Mouse (Mus musculus) neural tube, embryonic 12.5 days (tissue): ENCODE measurements around the gene Plod3. TPM values are rescaled to one million over a fixed set of nuclear protein-coding genes. Genes with fewer than 3 reads are reported as not detected.

Experiments used
- ATAC-seq: fragments of 200-750 bp; cut with Nextera tagmentation; 2 replicates; pipeline ENCODE4 v1.8.0; 2017; ENCODE audit warnings: low read depth, mild to moderate bottlenecking, moderate TSS enrichment, moderate library complexity; ENCODE audit not compliant: low FRiP score
- H3K27ac ChIP-seq: fragments of 300-500 bp; sonication (generic); 2 replicates; pipeline ENCODE4 v1.5.1; 2016
- H3K27me3 ChIP-seq: fragments of 300-500 bp; sonication (generic); replicated peaks from 2 replicates; pipeline ENCODE4 v1.6.1; 2016; ENCODE audit warnings: mild to moderate bottlenecking
- H3K36me3 ChIP-seq: fragments of 300-500 bp; sonication (generic); 2 replicates; pipeline ENCODE4 v1.6.1; 2016; ENCODE audit warnings: mild to moderate bottlenecking
- H3K4me1 ChIP-seq: fragments of 300-500 bp; sonication (generic); 2 replicates; pipeline ENCODE4 v1.6.1; 2016
- H3K4me2 ChIP-seq: fragments of 300-500 bp; sonication (generic); replicated peaks from 2 replicates; pipeline ENCODE4 v1.6.1; 2016; ENCODE audit warnings: mild to moderate bottlenecking
- H3K4me3 ChIP-seq: fragments of 300-500 bp; sonication (generic); 2 replicates; pipeline ENCODE4 v1.5.1; 2016
- H3K9ac ChIP-seq: fragments of 300-500 bp; sonication (generic); 2 replicates; pipeline ENCODE4 v1.6.1; 2016; ENCODE audit warnings: mild to moderate bottlenecking
- H3K9me3 ChIP-seq: fragments of 300-500 bp; sonication (generic); 2 replicates; pipeline ENCODE4 v1.6.1; 2016; ENCODE audit warnings: mild to moderate bottlenecking
- WGBS: fragments of 180-500 bp; shearing (Covaris S2); methylation state at CpG from one replicate; pipeline ENCODE4 v1.1.7; 2016; 5-methylcytosine and 5-hydroxymethylcytosine counted together
- polyA plus RNA-seq: library from polyadenylated mRNA; unstranded; fragments of >200 nt; fragmentation: Nextera tagmentation; extraction: Ambion mirVana; gene quantifications from 2 replicates; pipeline ENCODE4 v1.2.1, GENCODE M21; 2016

The Plod3 gene
- polyA plus RNA-seq, 1 experiment from 2014 or later = 39.8 TPM

DNA sequence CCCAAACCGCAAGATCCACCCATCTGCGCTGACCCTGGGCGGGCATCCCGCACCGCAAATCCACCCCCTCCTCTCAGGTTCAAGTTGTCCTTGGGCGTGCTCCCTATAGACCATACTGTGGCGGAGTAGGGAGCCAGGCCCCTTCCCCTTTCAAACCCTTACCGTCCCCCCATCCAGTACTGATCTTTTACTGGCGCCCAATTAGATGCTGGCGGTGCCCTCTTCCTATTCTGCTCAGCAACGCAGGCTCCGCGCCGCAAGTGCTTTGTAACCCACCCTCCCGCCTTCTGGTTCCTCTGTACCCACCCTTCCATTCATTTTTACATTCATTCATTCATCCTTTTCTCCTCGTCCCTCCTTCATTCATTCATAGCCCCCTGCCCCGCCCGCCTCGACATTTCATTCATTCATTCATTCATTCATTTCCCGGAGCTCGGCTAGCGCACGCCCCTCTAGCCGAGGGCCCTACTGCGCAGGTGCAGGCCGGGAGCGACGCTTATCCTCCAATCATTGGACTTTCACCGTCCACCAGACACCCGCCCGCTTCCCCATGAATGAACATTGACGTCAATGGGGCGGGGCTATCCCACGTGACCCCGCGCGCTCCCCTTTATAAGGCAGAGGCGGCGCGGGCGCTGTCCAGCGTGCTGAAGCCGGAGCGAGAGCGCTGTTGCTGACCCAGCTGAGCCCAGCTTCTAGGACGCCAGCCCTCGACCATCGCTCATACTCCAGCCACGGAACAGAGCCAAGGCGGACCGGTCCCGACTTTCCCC is 43.0 kb downstream of the Plod3 start:
- peaks cover 73% of the 10 kb centered on the region for H3K27me3 ChIP-seq
- ATAC-seq = peak; percentile 68
- H3K4me2 ChIP-seq = peak overlapping the region; percentile 98
- H3K9me3 ChIP-seq = no peaks in the 10 kb centered on the region
- no peaks in the 10 kb centered on the region for H3K36me3 ChIP-seq
- peaks cover 36% of the 10 kb centered on the region for H3K4me1 ChIP-seq
- 0 out of 2 replicates have a peak overlapping the region, but pooled peaks have one; percentile 21 for H3K9ac ChIP-seq
- no peak overlapping the region for H3K27ac ChIP-seq
- peak overlapping the region; percentile 35 for H3K4me3 ChIP-seq
- under 1% methylated on average over 52 of the region's 52 CpGs for WGBS

GRCm38 (mm10) chr5:137030416-137030810 is 43.6 kb downstream of the Plod3 start:
- Histone ChIP-seq H3K9ac (0 out of 2 replicates have a peak overlapping the region, but pooled peaks have one; percentile 21), H3K4me3 (peak overlapping the region; percentile 35), H3K4me1 (peaks cover 36% of the 10 kb centered on the region), H3K27ac (no peak overlapping the region), H3K9me3 (no peaks in the 10 kb centered on the region), H3K4me2 (peak overlapping the region; percentile 98), H3K36me3 (peaks cover 1% of the 10 kb centered on the region; the same call in 1 of the 2 replicates), H3K27me3 (peaks cover 69% of the 10 kb centered on the region)
- ATAC-seq = no peak
- WGBS = 9% methylated on average over 22 of the region's 22 CpGs

DNA sequence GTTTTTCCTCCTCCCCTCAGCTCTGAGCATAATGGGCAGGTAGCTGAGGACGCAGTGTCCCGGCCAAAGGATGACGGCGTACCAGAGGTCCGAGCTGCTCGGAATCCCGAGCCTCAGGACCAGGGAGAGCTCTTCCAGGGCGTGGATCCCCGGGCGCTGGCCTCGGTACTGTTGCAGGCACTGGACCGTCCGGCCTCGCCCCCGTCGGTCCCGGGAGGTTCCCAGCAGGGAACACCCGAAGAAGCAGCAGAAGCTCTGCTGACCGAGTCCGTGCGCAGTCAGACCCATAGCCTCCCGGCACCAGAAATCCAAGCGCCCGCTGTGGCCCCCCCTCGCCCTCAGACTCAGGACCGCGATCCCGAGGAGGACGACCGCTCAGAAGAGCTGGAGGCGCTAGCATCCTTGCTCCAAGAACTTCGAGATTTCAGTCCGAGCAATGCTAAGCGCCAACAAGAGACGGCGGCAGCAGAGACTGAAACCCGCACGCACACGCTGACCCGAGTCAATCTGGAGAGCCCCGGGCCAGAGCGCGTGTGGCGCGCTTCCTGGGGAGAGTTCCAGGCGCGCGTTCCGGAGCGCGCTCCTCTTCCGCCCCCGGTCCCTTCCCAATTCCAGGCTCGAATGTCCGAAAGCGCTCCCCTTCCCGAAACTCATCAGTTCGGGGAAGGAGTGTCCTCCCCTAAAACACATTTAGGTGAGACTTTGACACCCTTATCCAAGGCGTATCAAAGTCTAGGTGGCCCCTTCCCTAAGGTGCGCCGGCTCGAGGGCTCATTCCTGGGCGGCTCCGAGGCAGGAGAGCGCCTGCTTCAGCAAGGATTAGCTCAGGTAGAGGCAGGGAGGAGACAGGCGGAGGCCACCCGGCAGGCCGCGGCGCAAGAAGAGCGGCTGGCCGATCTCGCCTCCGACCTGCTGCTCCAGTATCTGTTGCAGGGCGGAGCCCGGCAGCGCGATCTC is 44.5 kb downstream of the Plod3 start:
- H3K27me3 ChIP-seq = peaks cover 59% of the 10 kb centered on the region
- peak overlapping the region; percentile 98 for H3K4me2 ChIP-seq
- WGBS = under 1% methylated on average over 78 of the region's 78 CpGs
- no peak for ATAC-seq
- peaks cover 36% of the 10 kb centered on the region for H3K4me1 ChIP-seq
- no peaks in the 10 kb centered on the region for H3K9me3 ChIP-seq
- H3K36me3 ChIP-seq = peaks cover 11% of the 10 kb centered on the region
- no peak overlapping the region for H3K27ac ChIP-seq
- H3K9ac ChIP-seq = peak overlapping the region; percentile 45
- H3K4me3 ChIP-seq = peak overlapping the region; percentile 40

DNA sequence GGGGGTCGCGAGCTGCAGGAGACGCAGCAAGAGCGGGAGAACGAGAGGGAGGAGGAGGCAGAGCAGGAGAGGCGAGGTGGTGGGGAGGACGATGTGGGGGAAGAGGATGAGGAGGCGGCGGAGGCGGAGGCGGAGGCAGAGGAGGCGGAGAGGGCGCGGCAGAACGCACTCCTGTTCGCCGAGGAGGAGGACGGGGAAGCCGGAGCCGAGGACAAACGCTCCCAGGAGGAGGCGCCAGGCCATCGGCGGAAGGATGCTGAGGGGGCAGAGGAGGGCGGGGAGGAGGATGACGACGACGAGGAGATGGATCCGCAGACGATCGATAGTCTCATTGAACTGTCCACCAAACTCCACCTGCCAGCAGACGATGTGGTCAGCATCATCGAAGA is 45.2 kb downstream of the Plod3 start:
- ATAC-seq = no peak; the same call in 1 of the 2 replicates
- Histone ChIP-seq H3K36me3 (peaks cover 17% of the 10 kb centered on the region), H3K4me1 (peaks cover 36% of the 10 kb centered on the region), H3K9me3 (no peaks in the 10 kb centered on the region), H3K4me3 (peak overlapping the region; percentile 40), H3K27me3 (peaks cover 53% of the 10 kb centered on the region), H3K9ac (peak overlapping the region; percentile 45), H3K4me2 (peak overlapping the region; percentile 98), H3K27ac (no peak overlapping the region)
- WGBS = under 1% methylated on average over 32 of the region's 33 CpGs

GRCm38 (mm10) chr5:137032641-137033074 is 45.8 kb downstream of the Plod3 start:
- peak overlapping the region; percentile 40 for H3K4me3 ChIP-seq
- peak; percentile 74 for ATAC-seq
- WGBS = under 1% methylated on average over 48 of the region's 49 CpGs
- peaks cover 36% of the 10 kb centered on the region for H3K4me1 ChIP-seq
- H3K9ac ChIP-seq = peak overlapping the region; percentile 45
- no peaks in the 10 kb centered on the region for H3K9me3 ChIP-seq
- peaks cover 24% of the 10 kb centered on the region for H3K36me3 ChIP-seq
- no peak overlapping the region for H3K27ac ChIP-seq
- H3K4me2 ChIP-seq = peak overlapping the region; percentile 98
- H3K27me3 ChIP-seq = peaks cover 48% of the 10 kb centered on the region

GRCm38 (mm10) chr5:137036211-137036610 is 49.4 kb downstream of the Plod3 start:
- H3K27me3 ChIP-seq = peaks cover 14% of the 10 kb centered on the region
- peaks cover 14% of the 10 kb centered on the region for H3K4me1 ChIP-seq
- no peak overlapping the region for H3K9ac ChIP-seq
- H3K4me3 ChIP-seq = no peak overlapping the region
- ATAC-seq = no peak
- no peaks in the 10 kb centered on the region for H3K9me3 ChIP-seq
- H3K36me3 ChIP-seq = peaks cover 56% of the 10 kb centered on the region
- 84% methylated on average over 13 of the region's 13 CpGs for WGBS
- no peak overlapping the region for H3K27ac ChIP-seq
- H3K4me2 ChIP-seq = no peak overlapping the region

- no peaks in the 10 kb centered on the region for H3K9me3 ChIP-seq
- no peaks in the 10 kb centered on the region; the same call in 1 of the 2 replicates for H3K27me3 ChIP-seq
- H3K4me2 ChIP-seq = no peak overlapping the region
- WGBS = 95% methylated on average over 10 of the region's 10 CpGs
- ATAC-seq = no peak
- H3K9ac ChIP-seq = no peak overlapping the region
- no peak overlapping the region for H3K4me3 ChIP-seq
- peaks cover 74% of the 10 kb centered on the region for H3K36me3 ChIP-seq
- H3K27ac ChIP-seq = no peak overlapping the region
- H3K4me1 ChIP-seq = peaks cover under 1% of the 10 kb centered on the region
Observed at GRCm38 (mm10) chr5:137039453-137039852, 52.6 kb downstream of the Plod3 start.

- H3K4me2 ChIP-seq = no peak overlapping the region
- no peak overlapping the region for H3K9ac ChIP-seq
- H3K4me3 ChIP-seq = no peak overlapping the region
- no peak overlapping the region for H3K27ac ChIP-seq
- H3K4me1 ChIP-seq = peaks cover 13% of the 10 kb centered on the region
- no peaks in the 10 kb centered on the region for H3K9me3 ChIP-seq
- H3K36me3 ChIP-seq = peaks cover 62% of the 10 kb centered on the region
- no peaks in the 10 kb centered on the region for H3K27me3 ChIP-seq
- no peak for ATAC-seq
- WGBS = 91% methylated on average over 10 of the region's 10 CpGs
Observed at GRCm38 (mm10) chr5:137041442-137041841, 54.6 kb downstream of the Plod3 start.

GRCm38 (mm10) chr5:137043997-137044396 is 57.2 kb downstream of the Plod3 start:
- Histone ChIP-seq H3K27me3 (no peaks in the 10 kb centered on the region), H3K36me3 (peaks cover 37% of the 10 kb centered on the region), H3K9ac (no peak overlapping the region), H3K27ac (no peak overlapping the region), H3K4me2 (no peak overlapping the region), H3K4me1 (peaks cover 15% of the 10 kb centered on the region), H3K9me3 (no peaks in the 10 kb centered on the region), H3K4me3 (no peak overlapping the region)
- no peak for ATAC-seq
- 96% methylated on average over 7 of the region's 7 CpGs for WGBS

- no peaks in the 10 kb centered on the region for H3K9me3 ChIP-seq
- H3K27me3 ChIP-seq = no peaks in the 10 kb centered on the region
- H3K4me1 ChIP-seq = peaks cover 15% of the 10 kb centered on the region
- peak; percentile 93 for ATAC-seq
- H3K9ac ChIP-seq = peak within 1 kb of the TSS; percentile 77
- 1% methylated on average over 48 of the region's 48 CpGs for WGBS
- peak within 1 kb of the TSS; percentile 76 for H3K4me2 ChIP-seq
- peaks cover 21% of the 10 kb centered on the region for H3K36me3 ChIP-seq
- H3K27ac ChIP-seq = peak within 1 kb of the TSS; percentile 9; the same call in 1 of the 2 replicates
- H3K4me3 ChIP-seq = peak within 1 kb of the TSS; percentile 67
Observed at GRCm38 (mm10) chr5:137045402-137046323, 58.8 kb downstream of the Plod3 start, which contains the start of gene Ap1s1. Gene Ap1s1 (minus strand): TSS chr5:137046135.
